Mouse (Mus musculus): ENCODE results near the gene Olfr183.
"Not testable (repeated sequence)": the region's sequence is repeated elsewhere in the genome, so short reads cannot be mapped to it uniquely, and the experiment has no call there.

The Olfr183 gene

DNA sequence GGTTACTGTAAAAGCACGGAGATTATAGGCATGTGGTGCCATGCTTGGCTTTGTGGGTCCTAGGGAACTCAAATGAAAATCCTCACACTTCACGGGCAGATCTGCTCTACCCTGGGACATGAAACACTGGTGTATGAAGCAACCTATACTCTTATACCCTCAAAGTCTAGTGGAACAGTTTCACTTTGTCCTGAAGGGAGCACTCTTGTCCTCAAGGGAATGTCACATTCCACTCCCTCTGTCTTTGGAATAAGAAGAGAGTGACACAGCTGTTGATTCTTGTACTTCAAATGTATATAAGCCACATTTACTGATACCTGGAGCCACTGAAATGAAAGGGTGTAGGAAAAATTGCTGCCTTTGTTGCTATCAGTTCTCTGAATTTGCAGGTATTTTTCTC lies at the start of gene Olfr183:
TSS of gene Olfr183 (plus strand) at position 301 of the 400 bp plus-strand sequence.
- DNase-seq (ENCODE audit: low read depth, low spot score) = no peak

DNA sequence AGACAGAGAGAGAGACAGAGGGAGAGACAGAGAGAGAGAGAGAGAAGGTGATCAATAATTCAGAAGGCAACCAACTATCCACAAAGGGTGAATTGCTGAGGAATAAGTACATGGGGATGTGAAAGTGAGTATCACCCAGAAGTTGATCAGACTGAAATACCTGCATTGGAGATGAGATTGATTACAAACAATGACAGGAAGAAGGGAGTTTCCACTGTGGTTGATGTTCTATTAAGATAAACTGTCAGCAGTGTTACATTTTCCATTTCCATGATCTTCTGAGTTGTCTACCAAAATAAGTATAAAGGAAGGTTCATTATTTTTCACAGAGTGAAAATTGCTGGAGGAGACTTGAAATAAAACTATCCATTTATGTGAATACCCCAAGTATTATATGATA lies 12.0 kb downstream of the Olfr183 start:
- no peak for DNase-seq (ENCODE audit: low read depth, low spot score)

DNA sequence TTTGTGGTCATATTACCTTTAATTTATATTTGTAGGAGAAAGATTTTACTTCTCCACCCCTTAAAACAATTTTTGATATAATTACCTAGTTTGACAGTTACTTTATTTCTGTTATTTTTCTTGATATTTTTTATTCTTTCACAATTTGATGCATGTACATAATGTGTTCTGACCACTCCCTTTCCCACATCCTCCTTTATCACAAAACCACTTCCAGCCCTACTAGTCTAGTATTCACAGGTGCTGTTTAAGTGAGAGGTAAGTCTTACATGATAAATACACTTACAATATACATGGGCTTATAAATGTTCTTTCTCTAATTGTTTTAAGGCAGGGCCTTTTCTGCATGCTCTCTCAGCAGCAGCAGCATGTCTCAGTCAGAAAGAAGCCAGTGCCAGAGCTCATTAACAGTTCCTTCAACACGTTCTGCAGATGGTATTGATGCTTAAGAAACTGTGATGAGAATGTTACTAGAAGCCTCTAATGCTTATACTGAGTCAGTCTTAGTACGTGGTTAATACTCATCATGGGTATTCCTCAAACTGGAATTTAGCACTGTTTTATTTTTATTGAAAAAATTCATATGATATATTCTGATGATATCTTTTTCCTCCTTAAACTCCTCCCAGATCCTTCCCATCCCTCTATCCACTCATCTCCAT lies 18.3 kb downstream of the Olfr183 start:
- DNase-seq (ENCODE audit: low read depth, low spot score) = no peak

DNA sequence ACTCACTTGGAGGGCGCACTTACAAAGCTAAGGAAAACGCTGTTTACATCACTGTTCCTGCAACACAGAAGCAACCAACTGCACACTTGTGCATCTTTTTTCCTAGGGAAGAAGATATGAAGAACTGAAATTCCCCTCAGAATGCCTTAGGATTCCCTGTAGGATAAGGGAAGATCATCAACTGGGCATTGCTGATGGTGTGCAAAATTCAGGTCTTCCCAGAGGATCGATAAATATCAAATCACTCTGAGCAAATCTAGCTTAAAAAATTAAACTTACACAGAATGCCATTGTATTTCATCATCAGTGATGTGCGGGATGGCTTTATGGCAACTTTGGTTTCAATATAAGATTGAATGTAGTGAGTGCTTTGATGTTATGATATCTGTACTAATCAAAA lies 35.0 kb downstream of the Olfr183 start, which contains the start of gene Olfr186:
TSS of gene Olfr186 (minus strand) at position 101 of the 400 bp plus-strand sequence.
- DNase-seq (ENCODE audit: low read depth, low spot score) = no peak

DNA sequence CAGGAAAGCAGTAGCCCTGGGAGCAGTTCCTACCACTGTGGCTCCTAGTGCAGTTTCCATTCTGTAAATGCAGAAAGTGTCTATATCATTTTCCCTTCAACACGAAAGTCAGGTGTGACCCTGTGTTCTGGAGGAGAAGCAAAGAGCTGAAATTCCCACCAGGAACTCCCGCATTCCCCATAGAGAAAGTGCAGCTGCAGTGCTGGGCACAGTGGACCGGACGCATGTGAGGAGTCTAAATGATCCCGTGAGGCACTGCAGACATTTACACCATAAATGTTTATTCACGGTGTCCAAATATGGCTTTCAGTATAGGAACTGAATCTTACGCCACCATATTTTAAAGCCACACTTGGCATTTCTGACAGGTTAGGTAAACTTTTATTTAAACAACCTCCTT lies 44.6 kb downstream of the Olfr183 start, which contains the start of gene Olfr187:
TSS of gene Olfr187 (minus strand) at position 58 of the 400 bp plus-strand sequence.
- no peak for DNase-seq (ENCODE audit: low read depth, low spot score)

DNA sequence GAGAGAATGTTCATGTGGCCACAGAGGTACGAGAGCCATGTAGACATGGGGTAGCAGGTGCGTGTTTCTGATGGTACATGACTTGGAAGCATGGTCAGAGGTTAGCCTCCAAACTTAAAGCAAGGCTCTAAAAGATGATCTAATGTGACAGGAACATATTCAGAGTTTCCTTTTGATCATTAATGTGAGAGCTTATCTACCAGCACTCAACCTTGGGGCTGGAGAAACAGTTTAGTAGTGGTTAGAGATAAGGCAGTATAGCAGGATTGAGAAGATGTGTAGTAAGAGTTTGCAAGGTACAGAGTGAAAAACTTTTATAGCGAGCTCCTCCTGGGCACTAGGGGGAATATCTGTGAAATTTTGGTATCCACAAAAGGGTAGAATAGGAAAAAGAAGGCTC lies 50.7 kb downstream of the Olfr183 start:
- no peak for DNase-seq (ENCODE audit: low read depth, low spot score)

DNA sequence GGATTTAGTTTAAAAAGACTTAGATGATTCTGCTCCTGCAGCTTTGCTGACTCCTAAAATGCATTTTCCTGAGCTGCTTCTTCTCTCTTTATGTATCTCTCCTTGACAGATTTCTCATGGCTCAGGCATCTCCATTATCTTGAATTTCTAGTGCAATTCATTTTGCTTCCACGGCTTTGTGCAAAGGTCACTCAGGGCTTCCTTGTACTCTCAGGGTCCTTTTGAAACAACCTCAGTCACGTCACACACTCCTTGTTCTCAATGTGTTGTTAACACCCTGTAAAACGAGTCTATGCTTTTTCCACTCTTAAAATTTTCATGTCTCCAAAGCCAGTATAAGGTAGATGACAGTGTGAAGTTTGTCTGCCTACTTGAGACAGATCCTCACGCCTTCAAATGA lies 52.4 kb downstream of the Olfr183 start:
- DNase-seq (ENCODE audit: low read depth, low spot score) = no peak

DNA sequence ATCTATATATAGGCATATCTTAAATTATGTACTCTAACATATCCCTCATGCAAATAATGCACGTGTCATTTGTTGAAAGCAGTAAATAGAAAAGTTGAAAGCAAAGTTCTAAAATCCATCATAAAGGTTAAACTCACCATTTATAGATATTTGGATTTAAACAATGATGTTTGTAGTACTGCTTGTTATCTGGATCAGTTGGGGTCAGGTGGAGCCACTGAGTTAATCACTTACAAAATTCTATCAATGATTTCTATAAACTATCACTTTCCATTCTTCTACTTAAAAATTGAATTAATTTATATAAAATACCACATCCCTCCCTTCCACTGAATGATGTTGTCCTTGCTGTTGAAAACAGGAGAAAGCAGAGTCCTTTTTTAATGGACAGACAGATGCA lies 53.7 kb downstream of the Olfr183 start:
- no peak for DNase-seq (ENCODE audit: low read depth, low spot score)

DNA sequence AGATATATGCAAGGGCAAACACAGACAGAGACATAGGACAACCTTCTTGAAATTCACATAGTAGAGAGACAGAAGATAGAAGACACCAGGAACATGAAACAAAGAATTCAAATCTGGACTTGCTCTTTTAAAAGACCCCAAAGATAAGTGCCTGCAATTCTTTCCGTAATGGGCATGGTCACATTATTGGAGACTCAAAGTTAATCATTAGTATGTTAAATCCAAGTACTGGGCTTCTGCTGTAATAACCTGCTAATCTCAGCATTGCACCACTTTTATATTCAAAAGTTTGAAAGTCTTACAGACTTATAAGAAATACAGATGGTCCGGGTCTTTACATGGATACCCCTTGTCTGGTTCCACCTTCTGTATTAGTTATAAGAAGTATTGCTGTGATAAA lies 54.1 kb downstream of the Olfr183 start:
- not testable (repeated sequence) for DNase-seq (ENCODE audit: low read depth, low spot score)

Measured in embryo, embryonic 11.5 days (tissue).